Mouse (Mus musculus) neural tube, embryonic 12.5 days (tissue): Measurements from ENCODE around the gene Copz1. TPM values are rescaled to one million over a fixed set of nuclear protein-coding genes. Genes with fewer than 3 reads are reported as not detected.

Experiments
- ATAC-seq: fragments of 200-750 bp; cut with Nextera tagmentation; 2 replicates; pipeline ENCODE4 v1.8.0; 2017; ENCODE audit warnings: low read depth, mild to moderate bottlenecking, moderate TSS enrichment, moderate library complexity; ENCODE audit not compliant: low FRiP score
- H3K27ac ChIP-seq: fragments of 300-500 bp; sonication (generic); 2 replicates; pipeline ENCODE4 v1.5.1; 2016
- H3K27me3 ChIP-seq: fragments of 300-500 bp; sonication (generic); replicated peaks from 2 replicates; pipeline ENCODE4 v1.6.1; 2016; ENCODE audit warnings: mild to moderate bottlenecking
- H3K36me3 ChIP-seq: fragments of 300-500 bp; sonication (generic); 2 replicates; pipeline ENCODE4 v1.6.1; 2016; ENCODE audit warnings: mild to moderate bottlenecking
- H3K4me1 ChIP-seq: fragments of 300-500 bp; sonication (generic); 2 replicates; pipeline ENCODE4 v1.6.1; 2016
- H3K4me2 ChIP-seq: fragments of 300-500 bp; sonication (generic); replicated peaks from 2 replicates; pipeline ENCODE4 v1.6.1; 2016; ENCODE audit warnings: mild to moderate bottlenecking
- H3K4me3 ChIP-seq: fragments of 300-500 bp; sonication (generic); 2 replicates; pipeline ENCODE4 v1.5.1; 2016
- H3K9ac ChIP-seq: fragments of 300-500 bp; sonication (generic); 2 replicates; pipeline ENCODE4 v1.6.1; 2016; ENCODE audit warnings: mild to moderate bottlenecking
- H3K9me3 ChIP-seq: fragments of 300-500 bp; sonication (generic); 2 replicates; pipeline ENCODE4 v1.6.1; 2016; ENCODE audit warnings: mild to moderate bottlenecking
- WGBS: fragments of 180-500 bp; shearing (Covaris S2); methylation state at CpG from one replicate; pipeline ENCODE4 v1.1.7; 2016; 5-methylcytosine and 5-hydroxymethylcytosine counted together
- polyA plus RNA-seq: library from polyadenylated mRNA; unstranded; fragments of >200 nt; fragmentation: Nextera tagmentation; extraction: Ambion mirVana; gene quantifications from 2 replicates; pipeline ENCODE4 v1.2.1, GENCODE M21; 2016

Gene Copz1
- polyA plus RNA-seq, 1 experiment from 2014 or later = 243 TPM

DNA sequence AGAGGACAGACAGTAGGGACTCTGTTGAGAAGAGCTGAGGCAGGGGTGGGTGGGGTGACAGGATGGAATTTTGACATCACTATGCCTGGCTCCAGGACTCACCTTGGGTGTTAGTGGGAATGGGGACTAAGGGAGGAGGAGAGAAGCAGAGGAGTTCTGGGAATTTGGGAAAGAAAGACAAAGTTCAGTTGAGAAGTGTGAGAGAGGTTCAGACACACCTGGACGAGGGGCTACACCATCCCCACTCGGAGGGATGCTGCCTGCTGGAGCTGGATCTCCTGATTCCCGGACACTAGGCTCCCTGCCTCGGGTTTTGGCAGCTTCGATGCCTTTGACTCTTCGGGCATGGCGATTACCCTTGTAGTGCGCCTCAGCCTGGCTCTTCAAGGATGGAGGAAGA is 45.2 kb downstream of the Copz1 start:
- Histone ChIP-seq H3K4me2 (no peak overlapping the region), H3K27ac (no peak overlapping the region), H3K9ac (no peak overlapping the region), H3K4me3 (no peak overlapping the region), H3K9me3 (no peaks in the 10 kb centered on the region), H3K36me3 (peaks cover 40% of the 10 kb centered on the region), H3K4me1 (peaks cover 46% of the 10 kb centered on the region), H3K27me3 (no peaks in the 10 kb centered on the region)
- 94% methylated on average over 8 of the region's 8 CpGs for WGBS
- ATAC-seq = no peak

DNA sequence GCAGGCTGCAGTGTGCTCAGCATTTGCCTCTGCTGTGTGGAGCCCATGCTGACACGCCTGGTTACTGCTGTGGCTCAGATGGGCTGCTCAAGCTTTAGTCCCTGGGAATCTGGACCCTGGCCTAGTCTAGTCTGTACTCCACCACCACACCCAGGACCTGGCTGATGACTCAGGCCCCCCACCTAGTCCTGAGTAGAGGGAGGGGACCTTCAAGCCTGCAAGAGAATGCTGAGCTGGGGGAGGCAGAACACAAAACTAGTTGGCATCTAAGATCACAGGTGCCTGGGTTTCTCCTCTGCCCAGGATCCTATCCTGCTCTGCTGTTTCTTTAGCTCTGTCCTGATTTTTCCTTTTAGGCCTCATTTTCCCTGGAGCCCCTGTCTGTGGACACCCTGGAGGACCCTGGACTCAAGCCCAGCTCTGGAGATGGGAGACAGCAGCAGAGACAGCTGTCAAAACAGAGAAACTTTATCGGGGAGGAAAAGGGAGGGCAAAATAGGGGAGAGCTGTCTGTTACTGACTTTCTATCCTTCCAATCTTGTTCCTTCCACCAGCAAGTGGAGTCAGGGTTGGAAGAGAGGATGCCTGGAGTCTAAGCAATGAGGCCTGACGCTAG is 45.8 kb downstream of the Copz1 start:
- Histone ChIP-seq H3K9me3 (no peaks in the 10 kb centered on the region), H3K4me1 (peaks cover 49% of the 10 kb centered on the region), H3K9ac (no peak overlapping the region), H3K4me3 (no peak overlapping the region), H3K27ac (no peak overlapping the region), H3K4me2 (no peak overlapping the region), H3K36me3 (peaks cover 40% of the 10 kb centered on the region), H3K27me3 (no peaks in the 10 kb centered on the region)
- ATAC-seq = no peak
- WGBS = 67% methylated on average over 3 of the region's 3 CpGs

DNA sequence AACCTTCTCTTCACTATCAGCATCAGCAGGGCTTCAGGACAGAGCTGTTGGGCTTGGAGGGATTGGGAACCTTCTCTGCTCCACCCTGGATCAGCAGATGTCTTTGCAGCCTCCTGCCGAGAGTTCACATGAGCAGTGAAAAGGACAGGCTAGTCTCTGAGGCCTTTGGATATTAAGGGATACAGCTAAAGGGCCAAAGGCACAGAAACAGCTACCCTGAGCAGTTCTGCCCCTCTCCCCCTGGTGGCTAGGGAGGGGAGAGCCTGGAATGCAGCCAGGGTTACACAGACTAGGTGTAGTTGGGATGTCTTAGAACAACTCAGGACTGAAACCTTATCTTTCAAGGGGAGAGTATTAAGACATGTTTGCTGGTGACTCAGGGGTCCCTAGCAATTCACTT is 48.6 kb downstream of the Copz1 start:
- Histone ChIP-seq H3K4me1 (peaks cover 33% of the 10 kb centered on the region), H3K27me3 (no peaks in the 10 kb centered on the region), H3K4me2 (no peak overlapping the region), H3K9me3 (no peaks in the 10 kb centered on the region), H3K4me3 (no peak overlapping the region), H3K9ac (no peak overlapping the region), H3K27ac (no peak overlapping the region), H3K36me3 (peaks cover 34% of the 10 kb centered on the region)
- WGBS = 69% methylated on average over 1 of the region's 1 CpGs
- no peak for ATAC-seq

DNA sequence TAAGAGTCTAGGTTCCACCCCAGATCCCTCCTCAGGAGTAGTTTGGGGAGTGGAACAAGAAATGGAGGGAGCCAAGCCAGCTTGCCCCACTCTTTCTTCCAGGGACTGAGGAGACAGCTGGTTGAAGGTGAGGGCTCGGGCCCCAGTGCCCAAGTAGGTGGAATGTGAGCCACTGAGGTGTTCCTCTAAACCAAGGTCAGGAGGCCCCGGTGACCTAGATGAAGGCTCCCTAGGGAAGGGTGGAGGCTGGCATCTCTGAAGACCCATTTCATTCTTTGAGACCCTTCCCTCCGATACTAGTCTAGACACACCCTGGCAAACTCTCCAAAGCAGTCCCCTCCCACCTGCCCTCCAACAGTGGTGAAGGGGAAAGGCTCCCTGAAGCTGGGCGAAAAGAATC is 49.9 kb downstream of the Copz1 start:
- ATAC-seq = no peak
- H3K4me1 ChIP-seq = peaks cover 33% of the 10 kb centered on the region
- WGBS = 47% methylated on average over 4 of the region's 4 CpGs
- H3K36me3 ChIP-seq = peaks cover 21% of the 10 kb centered on the region
- H3K27ac ChIP-seq = no peak overlapping the region
- peak overlapping the region; percentile 87 for H3K4me2 ChIP-seq
- peak overlapping the region; percentile 86 for H3K4me3 ChIP-seq
- H3K27me3 ChIP-seq = no peaks in the 10 kb centered on the region
- no peaks in the 10 kb centered on the region for H3K9me3 ChIP-seq
- peak overlapping the region; percentile 86 for H3K9ac ChIP-seq

DNA sequence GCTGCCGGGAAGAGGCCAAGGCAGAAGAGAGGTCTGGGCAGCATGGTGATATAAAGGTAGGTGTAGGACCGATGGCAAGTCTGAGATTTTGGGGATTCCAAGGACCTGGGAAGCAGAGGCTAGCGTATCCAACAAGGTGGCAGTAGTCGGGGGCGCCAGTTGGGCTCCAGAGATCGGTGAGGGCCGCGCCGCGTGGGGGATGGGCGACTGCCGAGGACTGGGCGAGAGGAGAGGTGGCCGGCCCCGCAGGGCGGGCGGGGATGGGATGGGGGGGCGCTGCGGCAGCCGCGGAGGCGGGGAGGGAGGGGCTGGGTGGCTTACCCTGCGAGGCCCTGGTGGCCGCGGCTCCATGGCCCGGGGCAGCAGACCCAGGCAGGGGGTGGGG is 50.5 kb downstream of the Copz1 start:
- H3K4me3 ChIP-seq = peak overlapping the region; percentile 86
- H3K9ac ChIP-seq = peak overlapping the region; percentile 86
- peak overlapping the region; percentile 60 for H3K27ac ChIP-seq
- peak; percentile 61 for ATAC-seq
- no peaks in the 10 kb centered on the region for H3K27me3 ChIP-seq
- peaks cover 14% of the 10 kb centered on the region for H3K36me3 ChIP-seq
- H3K4me1 ChIP-seq = peaks cover 33% of the 10 kb centered on the region
- no peaks in the 10 kb centered on the region for H3K9me3 ChIP-seq
- peak overlapping the region; percentile 87 for H3K4me2 ChIP-seq
- WGBS = 1% methylated on average over 14 of the region's 26 CpGs

DNA sequence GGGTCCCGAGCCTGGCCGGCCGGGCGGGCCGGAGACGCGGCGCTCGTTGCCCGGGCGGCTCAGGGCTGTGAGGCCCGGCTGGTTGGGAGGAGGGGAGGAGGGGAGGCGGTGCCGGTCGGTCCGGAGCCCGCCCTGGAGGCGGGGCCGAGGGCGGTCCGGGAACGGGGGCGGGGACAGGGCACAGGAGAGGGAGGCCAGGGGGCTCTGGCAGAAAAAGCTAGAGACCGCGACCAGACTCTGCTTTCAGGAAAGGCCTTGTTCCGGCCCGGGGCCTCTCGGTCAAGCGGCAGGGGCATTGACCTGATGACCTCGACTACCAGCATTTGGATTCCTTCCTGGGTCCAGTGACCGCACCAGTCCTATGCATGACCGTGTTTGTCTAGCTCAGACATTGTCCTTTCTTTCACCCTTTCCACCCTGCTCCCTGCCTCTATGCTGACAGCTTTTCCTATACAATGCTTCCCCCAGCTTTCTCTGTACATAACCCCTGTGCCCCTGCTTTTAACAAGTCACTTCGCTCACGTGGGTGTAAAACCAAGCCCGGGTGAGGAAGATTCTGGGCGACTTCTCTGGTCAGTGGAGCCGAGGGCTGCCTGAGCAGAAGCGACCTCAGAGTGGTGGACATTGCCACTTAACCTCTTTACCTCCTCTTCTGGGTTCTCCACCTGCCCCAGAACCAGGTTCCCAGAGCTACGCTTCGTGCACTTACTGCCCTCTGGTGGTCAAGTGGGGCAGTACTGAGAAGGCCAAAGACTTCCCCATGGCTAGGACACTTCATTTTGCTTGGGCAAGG is 51.1 kb downstream of the Copz1 start:
- 1% methylated on average over 39 of the region's 40 CpGs for WGBS
- peaks cover 8% of the 10 kb centered on the region for H3K36me3 ChIP-seq
- H3K9ac ChIP-seq = peak overlapping the region; percentile 86
- H3K4me2 ChIP-seq = peak overlapping the region; percentile 87
- ATAC-seq = peak; percentile 95
- H3K4me1 ChIP-seq = peaks cover 33% of the 10 kb centered on the region
- H3K27ac ChIP-seq = peak overlapping the region; percentile 60
- H3K4me3 ChIP-seq = peak overlapping the region; percentile 86
- H3K9me3 ChIP-seq = no peaks in the 10 kb centered on the region
- H3K27me3 ChIP-seq = no peaks in the 10 kb centered on the region

DNA sequence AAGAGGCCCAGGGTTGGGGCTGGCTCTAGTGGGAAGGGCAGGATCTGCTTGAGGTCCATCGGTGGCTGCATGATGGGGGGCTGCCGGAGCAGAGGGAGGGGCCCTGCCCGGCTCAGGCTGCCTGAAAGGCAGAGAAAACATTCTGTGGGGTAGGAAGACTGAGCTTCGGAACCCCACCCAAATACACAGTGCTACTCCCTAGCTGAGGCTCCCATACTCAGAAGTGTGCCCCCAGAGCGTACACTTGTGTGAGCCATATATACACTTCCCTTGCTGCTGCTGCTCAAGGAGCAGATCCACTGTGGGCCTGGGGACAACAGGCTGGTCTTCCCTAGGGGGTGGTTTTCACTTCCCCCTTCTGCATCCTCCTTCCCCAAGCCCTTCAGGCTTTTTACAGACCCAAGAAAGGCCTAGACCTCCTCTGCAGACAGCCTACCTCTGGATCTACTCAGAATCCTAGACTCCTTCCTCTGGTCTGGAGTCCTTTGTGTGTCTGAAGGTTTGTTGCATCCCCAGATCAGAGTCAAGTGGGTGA is 60.6 kb downstream of the Copz1 start:
- H3K36me3 ChIP-seq = no peaks in the 10 kb centered on the region
- no peak; the same call in 1 of the 2 replicates for ATAC-seq
- no peak overlapping the region for H3K27ac ChIP-seq

DNA sequence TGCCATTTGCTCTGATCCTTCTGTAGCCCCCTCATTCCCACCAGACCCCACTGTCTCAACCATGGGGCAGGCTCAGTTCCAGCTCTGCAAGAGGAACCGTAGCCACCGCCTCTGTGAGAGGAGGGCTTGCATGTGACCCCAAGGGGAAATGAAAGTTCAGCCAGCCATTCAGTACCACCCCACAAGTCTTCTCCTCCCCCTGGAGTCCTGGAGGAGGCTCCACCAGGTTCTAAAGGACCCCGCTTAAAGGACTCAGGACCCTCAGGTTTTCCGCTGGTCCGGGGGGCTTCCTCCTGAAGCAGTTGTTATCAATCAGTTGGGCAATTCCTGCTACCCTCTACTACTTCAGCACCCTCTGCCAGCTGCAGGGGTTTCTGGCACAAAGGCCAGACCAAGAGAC is 61.2 kb downstream of the Copz1 start:
- H3K36me3 ChIP-seq = no peaks in the 10 kb centered on the region
- peaks cover 4% of the 10 kb centered on the region for H3K27me3 ChIP-seq
- H3K4me2 ChIP-seq = no peak overlapping the region
- peaks cover 19% of the 10 kb centered on the region for H3K4me1 ChIP-seq
- WGBS = 72% methylated on average over 5 of the region's 5 CpGs
- H3K27ac ChIP-seq = no peak overlapping the region
- H3K9me3 ChIP-seq = no peaks in the 10 kb centered on the region
- H3K4me3 ChIP-seq = no peak overlapping the region
- no peak for ATAC-seq
- H3K9ac ChIP-seq = no peak overlapping the region

More for the DNA sequence above, 60.6 kb downstream of the Copz1 start:
- H3K4me3 ChIP-seq = no peak overlapping the region
- H3K27me3 ChIP-seq = no peaks in the 10 kb centered on the region; the same call in 1 of the 2 replicates
- peaks cover 18% of the 10 kb centered on the region for H3K4me1 ChIP-seq
- H3K9me3 ChIP-seq = no peaks in the 10 kb centered on the region
- no peak overlapping the region for H3K9ac ChIP-seq
- no peak overlapping the region for H3K4me2 ChIP-seq
- 64% methylated on average over 5 of the region's 5 CpGs for WGBS

DNA sequence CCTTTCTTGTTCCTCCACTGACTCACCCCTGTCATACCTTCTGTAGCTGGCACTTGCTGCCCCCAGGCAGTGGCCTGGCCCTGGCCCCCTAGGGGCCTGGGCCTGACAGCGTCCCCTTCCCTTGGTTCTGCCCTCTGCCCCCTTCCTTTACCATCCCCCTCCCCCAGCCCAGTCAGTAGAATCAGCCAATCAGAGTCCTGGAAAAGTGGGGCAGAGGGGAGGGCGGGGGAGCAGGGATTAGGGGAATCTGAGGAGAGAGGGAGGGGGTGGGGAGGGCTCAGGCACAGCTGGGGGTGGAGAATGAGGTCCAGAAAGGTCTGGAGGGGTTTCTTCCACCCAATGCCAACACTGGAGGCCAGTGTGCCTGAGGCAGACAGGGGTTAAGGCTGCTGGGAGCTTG is 61.7 kb downstream of the Copz1 start:
- no peak overlapping the region for H3K9ac ChIP-seq
- no peaks in the 10 kb centered on the region for H3K36me3 ChIP-seq
- H3K4me3 ChIP-seq = no peak overlapping the region
- no peak for ATAC-seq
- peaks cover 23% of the 10 kb centered on the region for H3K4me1 ChIP-seq
- H3K27me3 ChIP-seq = peaks cover 9% of the 10 kb centered on the region
- H3K27ac ChIP-seq = no peak overlapping the region
- H3K4me2 ChIP-seq = no peak overlapping the region
- 5% methylated on average over 2 of the region's 2 CpGs for WGBS
- no peaks in the 10 kb centered on the region for H3K9me3 ChIP-seq

DNA sequence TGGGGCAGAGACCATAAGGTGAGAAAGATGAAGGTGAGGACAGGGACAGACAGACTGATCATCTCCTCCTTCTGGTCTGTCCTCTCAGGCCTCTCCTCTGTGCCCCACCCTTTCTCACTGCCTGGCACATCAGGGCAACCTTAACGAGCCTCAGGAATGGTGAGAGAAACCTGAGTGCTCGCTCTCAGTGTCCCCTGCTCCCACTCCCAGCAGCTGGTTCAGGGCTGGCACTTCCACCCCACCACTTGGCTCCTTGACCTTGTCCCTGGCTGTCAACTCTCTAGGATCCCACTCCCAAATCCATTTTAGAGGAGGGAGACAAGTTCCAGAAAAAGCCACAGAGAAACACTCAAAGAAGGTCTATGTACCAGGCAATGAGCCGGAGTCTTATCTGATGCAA is 62.5 kb downstream of the Copz1 start:
- WGBS = 60% methylated on average over 3 of the region's 3 CpGs

DNA sequence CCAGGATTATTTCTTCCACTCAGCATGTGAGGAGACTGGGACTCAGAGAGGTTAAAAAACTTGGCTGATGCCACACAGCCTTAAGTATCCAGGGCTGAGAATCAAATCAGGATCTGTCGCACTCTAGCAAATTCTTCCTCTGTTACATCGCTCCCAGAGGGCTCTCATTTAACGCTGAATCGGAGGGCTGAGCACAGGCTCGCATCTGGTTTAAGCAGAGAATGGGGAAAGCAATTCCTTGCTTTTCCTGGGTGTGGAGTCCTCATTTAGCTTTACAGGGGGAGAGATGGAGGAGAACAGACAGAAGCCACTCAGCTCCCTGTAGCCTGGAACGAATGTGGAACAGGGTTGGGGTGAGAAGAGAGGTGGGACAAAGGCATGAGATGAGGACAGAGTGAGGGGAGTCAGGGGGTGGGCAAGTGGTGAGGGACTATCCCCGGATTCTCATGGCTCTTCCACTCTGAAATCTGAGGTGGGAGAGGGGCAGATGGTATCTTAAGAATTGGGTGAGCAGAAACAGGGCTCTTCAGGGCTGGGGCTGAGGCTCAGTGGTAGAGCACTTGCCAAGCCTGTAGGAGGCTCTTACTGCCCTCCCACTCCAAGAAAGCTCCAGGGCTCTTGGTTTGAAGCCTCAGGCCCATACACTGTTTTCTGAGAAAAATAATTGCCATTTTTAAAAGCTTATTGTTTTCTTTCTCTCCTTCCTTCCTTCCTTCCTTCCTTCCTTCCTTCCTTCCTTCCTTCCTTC is 63.1 kb downstream of the Copz1 start:
- peaks cover 38% of the 10 kb centered on the region for H3K4me1 ChIP-seq
- H3K9ac ChIP-seq = no peak overlapping the region
- H3K36me3 ChIP-seq = no peaks in the 10 kb centered on the region
- peaks cover 23% of the 10 kb centered on the region for H3K27me3 ChIP-seq
- 24% methylated on average over 7 of the region's 7 CpGs for WGBS
- H3K27ac ChIP-seq = no peak overlapping the region
- no peak for ATAC-seq
- H3K4me2 ChIP-seq = no peak overlapping the region
- no peaks in the 10 kb centered on the region for H3K9me3 ChIP-seq
- no peak overlapping the region for H3K4me3 ChIP-seq

More for the DNA sequence above, 62.5 kb downstream of the Copz1 start:
- H3K36me3 ChIP-seq = no peaks in the 10 kb centered on the region
- no peak for ATAC-seq
- no peak overlapping the region for H3K4me2 ChIP-seq
- no peak overlapping the region for H3K27ac ChIP-seq
- H3K27me3 ChIP-seq = peaks cover 17% of the 10 kb centered on the region
- no peak overlapping the region for H3K4me3 ChIP-seq
- peaks cover 32% of the 10 kb centered on the region for H3K4me1 ChIP-seq
- no peaks in the 10 kb centered on the region for H3K9me3 ChIP-seq
- no peak overlapping the region for H3K9ac ChIP-seq
